Mouse (Mus musculus) intestine, embryonic 14.5 days (tissue): ENCODE measurements at regions not wholly inside any gene's neighbourhood (a gene's known extent, or its start where the extent isn't known, plus 50 kb on each side); places are given as distances from the start of the nearest gene placed in this dataset.

Source experiments
- ATAC-seq: fragments of 200-750 bp; cut with Nextera tagmentation; replicated peaks from 2 replicates; pipeline ENCODE4 v1.8.0; 2017; ENCODE audit warnings: low read depth, moderate number of reproducible peaks, moderate TSS enrichment, moderate library complexity; ENCODE audit not compliant: low FRiP score, low TSS enrichment
- DNase-seq: peaks from one replicate; pipeline ENCODE4 v3.0.0-alpha.2; 2018; ENCODE audit warnings: low spot score
- H3K27ac ChIP-seq: fragments of 300-500 bp; sonication (generic); 2 replicates; pipeline ENCODE4 v1.5.1; 2014; ENCODE audit warnings: low read depth, mild to moderate bottlenecking, control low read depth
- H3K27me3 ChIP-seq: fragments of 300-500 bp; sonication (generic); replicated peaks from 2 replicates; pipeline ENCODE4 v1.6.1; 2014; ENCODE audit warnings: low read length, control low read depth; ENCODE audit not compliant: control insufficient read depth, insufficient read depth
- H3K36me3 ChIP-seq: fragments of 300-500 bp; sonication (generic); 2 replicates; pipeline ENCODE4 v1.6.1; 2014; ENCODE audit warnings: low read length, control low read depth; ENCODE audit not compliant: control insufficient read depth, insufficient read depth
- H3K4me1 ChIP-seq: fragments of 300-500 bp; sonication (generic); replicated peaks from 2 replicates; pipeline ENCODE4 v1.6.1; 2014; ENCODE audit warnings: low read length, control low read depth, mixed read lengths; ENCODE audit not compliant: control insufficient read depth, insufficient read depth
- H3K4me2 ChIP-seq: fragments of 300-500 bp; sonication (generic); 2 replicates; pipeline ENCODE4 v1.6.1; 2014; ENCODE audit warnings: low read length
- H3K4me3 ChIP-seq: fragments of 300-500 bp; sonication (generic); 2 replicates; pipeline ENCODE4 v1.5.1; 2014; ENCODE audit warnings: low read depth, low read length, control low read depth, mixed read lengths
- H3K9ac ChIP-seq: fragments of 300-500 bp; sonication (generic); 2 replicates; pipeline ENCODE4 v1.6.1; 2014; ENCODE audit warnings: mild to moderate bottlenecking, low read length
- H3K9me3 ChIP-seq: fragments of 300-500 bp; sonication (generic); 2 replicates; pipeline ENCODE4 v1.6.1; 2016; ENCODE audit warnings: low read length, control low read depth; ENCODE audit not compliant: control insufficient read depth
- WGBS: fragments of 180-500 bp; shearing (Covaris S2); extraction: QIAGEN DNeasy Blood & Tissue Kit; methylation state at CpG from one replicate; pipeline ENCODE4 v1.1.7; 2014; 5-methylcytosine and 5-hydroxymethylcytosine counted together

DNA sequence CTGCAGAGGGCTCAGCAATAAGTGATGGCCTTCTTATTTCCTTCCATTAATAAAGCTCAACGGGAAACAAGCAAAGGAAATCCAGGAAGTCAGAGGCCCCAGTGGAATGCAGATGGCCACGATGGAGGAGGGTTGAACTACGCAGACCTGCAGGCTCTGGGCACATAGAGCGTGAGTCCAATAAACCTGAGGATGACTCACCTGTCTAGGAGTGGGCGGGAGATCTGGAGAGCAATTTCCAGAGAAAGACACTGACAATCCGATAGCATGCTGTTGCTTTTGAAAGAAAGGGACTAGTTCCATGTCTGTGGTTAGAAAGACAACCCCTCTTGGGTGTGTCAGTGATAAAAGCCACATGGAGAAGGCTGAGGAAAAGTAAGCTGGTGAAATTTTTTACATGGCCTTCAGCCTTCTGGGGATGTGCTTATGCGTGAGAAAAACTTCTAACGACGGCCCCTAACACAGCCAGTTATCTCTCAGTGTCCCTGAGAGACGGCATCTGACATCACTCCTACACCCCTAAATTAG is 181.3 kb downstream of the Cand1 start:
- Histone ChIP-seq H3K4me1 (peaks cover 12% of the 10 kb centered on the region; the same call in 1 of the 2 replicates), H3K4me2 (no peak overlapping the region), H3K4me3 (no peak overlapping the region), H3K9ac (no peak overlapping the region), H3K27me3 (no peaks in the 10 kb centered on the region), H3K27ac (no peak overlapping the region), H3K36me3 (no peaks in the 10 kb centered on the region), H3K9me3 (no peaks in the 10 kb centered on the region)
- peak; percentile 75; the same call in 1 of the 2 replicates for ATAC-seq
- 58% methylated on average over 10 of the region's 10 CpGs for WGBS
- DNase-seq: no peak

DNA sequence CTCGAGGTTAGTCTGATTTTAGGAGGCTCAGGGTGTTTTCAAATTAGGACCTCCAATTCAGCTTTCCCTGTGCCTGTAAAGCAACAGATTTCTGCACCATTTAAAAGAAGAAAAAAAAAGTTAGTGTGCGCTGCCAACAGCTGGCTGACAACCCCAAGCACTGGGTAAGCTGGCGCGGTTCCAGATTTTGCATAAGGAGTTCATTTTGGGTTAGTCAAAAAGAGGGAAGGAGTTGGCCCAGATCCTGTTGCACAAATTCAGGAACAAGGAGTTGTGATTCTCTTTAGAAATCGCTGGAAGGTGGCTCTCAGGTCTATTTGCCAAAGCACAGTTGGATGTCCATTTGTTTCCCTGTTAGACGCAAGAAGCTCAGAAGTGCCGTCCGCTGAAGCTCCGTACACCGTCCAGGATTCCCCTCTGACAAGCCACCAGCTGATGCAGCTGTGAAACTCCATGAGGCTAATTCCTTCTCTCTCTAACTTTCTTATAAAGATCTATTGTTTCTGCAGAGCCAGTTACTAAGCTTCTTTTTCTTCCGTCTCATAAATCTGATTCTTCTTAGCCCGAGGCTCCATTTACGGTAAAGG is 184.6 kb downstream of the Cand1 start:
- H3K27me3 ChIP-seq: no peaks in the 10 kb centered on the region
- no peaks in the 10 kb centered on the region for H3K36me3 ChIP-seq
- WGBS: 49% methylated on average over 13 of the region's 13 CpGs
- H3K9ac ChIP-seq: no peak overlapping the region
- H3K27ac ChIP-seq: 0 out of 2 replicates have a peak overlapping the region, but pooled peaks have one; percentile 7
- H3K4me2 ChIP-seq: 0 out of 2 replicates have a peak overlapping the region, but pooled peaks have one; percentile 16
- no peaks in the 10 kb centered on the region for H3K9me3 ChIP-seq
- no peak overlapping the region for H3K4me3 ChIP-seq
- peaks cover 12% of the 10 kb centered on the region; the same call in 1 of the 2 replicates for H3K4me1 ChIP-seq
- ATAC-seq (no peak), DNase-seq (no peak)

DNA sequence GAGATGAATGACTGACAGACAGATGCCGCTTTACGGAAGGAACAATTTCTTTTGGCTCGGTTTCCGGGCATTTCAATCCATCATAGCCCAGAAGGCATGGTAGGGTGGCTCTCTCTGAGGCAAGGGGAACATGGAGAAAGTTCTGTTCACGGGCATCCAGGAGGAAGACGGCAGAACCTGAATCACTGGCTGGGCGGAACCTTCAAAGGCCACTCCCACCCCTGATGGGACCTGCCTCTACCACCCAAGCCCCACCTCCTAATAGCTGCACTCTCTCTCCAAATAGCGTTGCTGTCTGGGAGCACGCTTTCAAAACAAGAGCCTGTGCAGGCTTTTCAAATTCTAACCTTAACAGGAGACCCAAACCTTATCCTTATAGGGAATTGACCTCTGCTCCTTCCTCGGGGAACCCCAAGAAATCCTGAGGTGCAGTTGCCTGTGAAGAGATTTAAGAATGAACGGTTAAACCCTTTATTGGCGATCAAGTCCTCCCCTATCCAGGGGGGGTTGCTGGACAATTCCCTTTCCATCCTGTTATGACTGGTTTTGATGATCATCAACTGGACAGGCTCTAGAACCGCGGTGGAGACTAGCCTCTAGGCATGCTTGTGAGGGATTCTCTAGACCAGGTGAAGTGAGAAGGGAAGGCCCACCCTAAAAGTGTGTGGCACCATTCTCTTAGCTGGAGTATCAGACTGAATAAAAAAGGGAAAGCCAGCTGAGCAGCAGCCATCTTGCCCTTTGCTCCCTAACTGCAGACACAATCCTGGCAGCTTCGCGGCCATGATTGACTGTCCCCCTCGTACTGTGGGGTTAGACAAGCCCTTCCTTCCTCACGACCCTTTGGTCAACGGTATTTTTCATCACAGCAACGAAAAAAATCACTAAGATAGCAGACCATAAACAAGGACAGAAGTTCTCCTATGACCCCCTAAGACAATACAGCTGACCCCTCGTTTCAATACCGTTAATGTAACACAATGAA is 184.5 kb upstream of the Dyrk2 start:
- DNase-seq (no peak), ATAC-seq (no peak)
- Histone ChIP-seq H3K9ac (no peak overlapping the region), H3K4me1 (peaks cover 12% of the 10 kb centered on the region; the same call in 1 of the 2 replicates), H3K36me3 (no peaks in the 10 kb centered on the region), H3K9me3 (no peaks in the 10 kb centered on the region), H3K4me2 (no peak overlapping the region), H3K4me3 (no peak overlapping the region), H3K27me3 (no peaks in the 10 kb centered on the region), H3K27ac (no peak overlapping the region)
- 77% methylated on average over 22 of the region's 22 CpGs for WGBS

- DNase-seq (no peak), ATAC-seq (no peak)
- Histone ChIP-seq H3K27ac (no peak overlapping the region), H3K4me3 (no peak overlapping the region), H3K4me1 (peaks cover 8% of the 10 kb centered on the region; the same call in 1 of the 2 replicates), H3K27me3 (no peaks in the 10 kb centered on the region), H3K9ac (no peak overlapping the region), H3K9me3 (no peaks in the 10 kb centered on the region), H3K4me2 (no peak overlapping the region), H3K36me3 (no peaks in the 10 kb centered on the region)
- WGBS: 76% methylated on average over 1 of the region's 1 CpGs
Observed at GRCm38 (mm10) chr10:119052441-119053041, 182.5 kb upstream of the Dyrk2 start.

GRCm38 (mm10) chr10:119051598-119051997 is 181.6 kb upstream of the Dyrk2 start:
- Histone ChIP-seq H3K27ac (no peak overlapping the region), H3K27me3 (no peaks in the 10 kb centered on the region), H3K4me2 (no peak overlapping the region), H3K36me3 (no peaks in the 10 kb centered on the region), H3K4me1 (peaks cover 8% of the 10 kb centered on the region; the same call in 1 of the 2 replicates), H3K9me3 (no peaks in the 10 kb centered on the region), H3K9ac (no peak overlapping the region), H3K4me3 (no peak overlapping the region)
- DNase-seq (no peak), ATAC-seq (no peak)
- WGBS: 52% methylated on average over 2 of the region's 2 CpGs

DNA sequence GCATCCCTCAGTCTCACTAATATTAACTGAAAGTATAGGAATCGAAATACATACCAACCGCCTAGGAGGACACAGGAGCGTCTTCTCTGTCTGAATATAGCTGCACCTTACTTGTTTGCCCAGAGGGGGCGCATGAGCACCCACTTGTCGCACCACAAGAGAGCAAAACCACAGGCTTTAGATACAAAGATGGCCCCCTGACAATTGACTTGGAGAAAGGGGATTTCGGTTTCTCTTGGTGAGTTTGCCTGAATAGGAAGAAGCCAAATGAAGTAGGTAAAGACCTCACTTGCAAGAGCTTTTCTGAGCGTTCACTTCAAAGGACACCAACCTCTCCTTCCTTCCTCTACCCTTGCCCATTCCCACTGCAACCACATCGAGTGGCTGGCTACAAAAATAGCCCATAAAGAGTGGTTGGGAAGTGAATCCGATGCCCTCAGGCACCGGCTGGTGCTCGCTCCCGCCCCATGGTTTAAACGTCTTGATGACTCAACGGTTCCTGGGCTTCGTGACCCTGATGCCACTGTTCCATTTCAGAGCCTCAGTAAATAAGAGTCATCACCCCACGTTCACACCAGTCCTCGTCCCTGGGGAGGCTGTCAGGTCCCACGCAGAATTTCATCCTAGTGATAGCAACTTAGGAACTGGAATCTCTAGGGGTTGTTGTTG is 180.1 kb upstream of the Dyrk2 start:
- DNase-seq: no peak
- Histone ChIP-seq H3K9me3 (no peaks in the 10 kb centered on the region), H3K4me3 (no peak overlapping the region), H3K9ac (no peak overlapping the region), H3K4me1 (peaks cover 3% of the 10 kb centered on the region; the same call in 1 of the 2 replicates), H3K4me2 (no peak overlapping the region), H3K36me3 (no peaks in the 10 kb centered on the region), H3K27ac (no peak overlapping the region), H3K27me3 (no peaks in the 10 kb centered on the region)
- 83% methylated on average over 18 of the region's 18 CpGs for WGBS
- no peak for ATAC-seq

DNA sequence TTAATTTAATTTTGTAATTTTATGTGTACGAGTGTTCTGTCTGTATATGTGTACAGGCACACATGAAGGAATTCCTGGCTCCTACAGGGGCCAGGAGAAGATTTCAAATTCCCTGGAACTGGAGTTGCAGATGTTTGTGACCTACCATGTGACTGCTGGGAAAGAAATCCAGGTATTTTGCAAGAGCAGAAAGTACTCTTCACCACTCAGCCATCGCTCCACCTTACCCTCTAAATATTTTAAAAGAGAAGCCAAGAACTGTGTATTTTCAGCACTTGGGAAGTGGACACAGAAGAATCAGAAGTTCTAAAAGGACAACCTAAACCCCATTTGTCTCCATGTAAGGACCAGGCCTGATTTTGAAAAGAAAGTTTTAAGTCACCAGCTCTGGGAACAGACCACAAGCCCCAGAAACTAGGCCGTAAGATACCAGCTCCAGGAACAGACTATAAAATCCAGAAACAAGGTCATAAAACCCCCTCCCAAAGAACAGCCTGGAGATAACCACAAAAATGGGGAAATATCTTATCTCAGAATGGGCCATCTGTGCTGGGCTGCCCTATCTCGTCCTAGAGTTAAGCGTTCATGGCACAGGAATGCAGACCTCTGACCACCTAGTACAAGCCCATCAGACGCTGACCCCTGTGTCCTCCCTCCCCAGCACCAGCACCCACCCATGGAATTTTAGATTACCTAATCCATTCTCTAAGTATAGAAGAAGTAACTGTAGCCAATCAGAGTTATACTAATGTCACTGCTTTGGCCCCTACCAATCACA is 178.8 kb upstream of the Dyrk2 start:
- Histone ChIP-seq H3K9ac (no peak overlapping the region), H3K9me3 (no peaks in the 10 kb centered on the region), H3K27me3 (no peaks in the 10 kb centered on the region), H3K27ac (no peak overlapping the region), H3K4me1 (no peaks in the 10 kb centered on the region), H3K4me3 (no peak overlapping the region), H3K36me3 (no peaks in the 10 kb centered on the region), H3K4me2 (no peak overlapping the region)
- 54% methylated on average over 6 of the region's 6 CpGs for WGBS
- DNase-seq: no peak
- 0 out of 2 replicates have a peak, but pooled peaks have one; percentile 43 for ATAC-seq
